Mouse (Mus musculus) C2C12 (cell line): ENCODE results near the gene Ywhab.

Source experiments
- CEBPB ChIP-seq: IDR thresholded peaks from one replicate; pipeline ENCODE4 v1.6.1; 2011; ENCODE audit warnings: low read depth, mild to moderate bottlenecking, control low read depth, moderate library complexity
- CTCF ChIP-seq: IDR thresholded peaks from one replicate; pipeline ENCODE4 v1.5.1; 2011; ENCODE audit not compliant: control insufficient read depth, insufficient read depth, insufficient read length
- MYOG ChIP-seq: IDR thresholded peaks from one replicate; pipeline ENCODE4 v1.6.1; 2011; ENCODE audit not compliant: control insufficient read depth, insufficient read length; ENCODE audit errors: extremely low read depth

GRCm38 (mm10) chr2:164019943-164020342 lies 25.2 kb downstream of the Ywhab start:
- TF ChIP-seq CTCF = no peak
- no peak for TF ChIP-seq MYOG
- TF ChIP-seq CEBPB = no peak
